Mouse (Mus musculus) testis, adult 2 months (tissue): ENCODE measurements around the gene Arhgap24.

Experiments used
- CTCF ChIP-seq: fragments of 200-500 bp; IDR thresholded peaks from 2 replicates; pipeline ENCODE4 v1.5.1; 2012; ENCODE audit warnings: low read depth, mild to moderate bottlenecking, inconsistent platforms, low read length, moderate library complexity; ENCODE audit not compliant: control insufficient read depth, insufficient read depth, insufficient replicate concordance
- POLR2A ChIP-seq: fragments of 200-500 bp; IDR thresholded peaks from 2 replicates; pipeline ENCODE4 v1.6.1; 2012; ENCODE audit warnings: low read depth, mild to moderate bottlenecking, inconsistent platforms, low read length, moderate library complexity; ENCODE audit not compliant: control insufficient read depth

DNA sequence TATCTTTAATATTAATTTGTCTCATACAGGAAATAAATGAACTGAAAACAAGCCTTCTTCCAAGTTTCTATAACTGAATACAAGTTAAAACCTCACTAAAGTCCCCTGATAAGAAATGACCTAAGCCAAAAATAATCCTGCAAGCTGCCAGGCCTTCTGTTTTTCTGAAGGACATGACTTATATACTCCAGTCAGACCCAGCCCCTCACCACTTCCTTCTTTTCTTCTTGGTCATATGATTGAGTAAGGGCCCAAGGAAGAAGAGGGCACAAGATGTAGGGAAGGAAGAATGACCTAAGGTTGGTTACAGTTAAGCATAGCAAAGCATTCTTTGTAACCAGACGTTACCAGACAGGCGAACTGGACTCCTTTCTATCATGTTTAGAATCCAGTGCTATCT is 21.1 kb downstream of the Arhgap24 start:
- no peak for TF ChIP-seq CTCF
- no peak for TF ChIP-seq POLR2A
